Mouse (Mus musculus) MEL (cell line): Measurements from ENCODE around the gene Tceal8. TPM values are rescaled to one million over a fixed set of nuclear protein-coding genes. Genes with fewer than 3 reads are reported as not detected.

Experiments used
- DNase-seq: peaks from one replicate; pipeline ENCODE4 v3.0.0; 2011; ENCODE audit warnings: low read depth, low spot score
- H3K27ac ChIP-seq: 2 replicates; pipeline ENCODE4 v1.5.1; 2012; ENCODE audit warnings: low read depth, mild to moderate bottlenecking, control low read depth, low read length, moderate library complexity; ENCODE audit not compliant: control insufficient read depth
- H3K27me3 ChIP-seq, 2 experiments: fragments of 150-350 bp in 1 of 2; sonication (generic) in 1 of 2; 2 replicates each; pipeline ENCODE4 v1.6.1; 2012; ENCODE audit warnings: low read length in 2 of 2, mild to moderate bottlenecking in 2 of 2, improper control_type of control experiment in 1 of 2, moderate library complexity in 1 of 2; ENCODE audit not compliant: insufficient read depth in 2 of 2, control insufficient read depth in 1 of 2
- H3K36me3 ChIP-seq, 2 experiments: 2 replicates each; pipeline ENCODE4 v1.6.1; 2012 to 2014; ENCODE audit warnings: low read length in 2 of 2, improper control_type of control experiment in 1 of 2, inconsistent platforms in 1 of 2, mild to moderate bottlenecking in 1 of 2; ENCODE audit not compliant: insufficient read depth in 2 of 2, control insufficient read depth in 1 of 2
- H3K4me1 ChIP-seq, 2 experiments: fragments of 150-350 bp in 1 of 2; sonication (generic) in 1 of 2; 2 replicates each; pipeline ENCODE4 v1.6.1; 2012; ENCODE audit warnings: low read length in 2 of 2, improper control_type of control experiment in 1 of 2, mild to moderate bottlenecking in 1 of 2; ENCODE audit not compliant: insufficient read depth in 2 of 2, control insufficient read depth in 1 of 2
- H3K4me3 ChIP-seq, 2 experiments: fragments of 150-350 bp in 1 of 2; sonication (generic) in 1 of 2; 2 replicates each; pipeline ENCODE4 v1.5.1; 2012; ENCODE audit warnings: low read depth in 2 of 2, low read length in 2 of 2, mild to moderate bottlenecking in 2 of 2, moderate library complexity in 2 of 2, control low read depth in 1 of 2, improper control_type of control experiment in 1 of 2; ENCODE audit not compliant: control insufficient read depth in 1 of 2, insufficient read depth in 1 of 2
- H3K79me2 ChIP-seq: 2 replicates; pipeline ENCODE4 v1.6.1; 2012; ENCODE audit warnings: mild to moderate bottlenecking, low read length, moderate library complexity; ENCODE audit not compliant: control insufficient read depth, poor library complexity, insufficient read depth
- H3K9ac ChIP-seq: 2 replicates; pipeline ENCODE4 v1.6.1; 2012; ENCODE audit warnings: low read depth, mild to moderate bottlenecking, control low read depth, low read length, moderate library complexity; ENCODE audit not compliant: control insufficient read depth, poor library complexity, severe bottlenecking
- H3K9me3 ChIP-seq: fragments of 150-350 bp; sonication (generic); replicated peaks from 2 replicates; pipeline ENCODE4 v1.6.1; 2012; ENCODE audit warnings: mild to moderate bottlenecking, low read length, improper control_type of control experiment, moderate library complexity; ENCODE audit not compliant: insufficient read depth
- CHD1 ChIP-seq: IDR thresholded peaks from 2 replicates; pipeline ENCODE4 v1.6.1; 2012; ENCODE audit warnings: low read depth, mild to moderate bottlenecking, inconsistent platforms, low read length, improper control_type of control experiment
- ELF1 ChIP-seq: IDR thresholded peaks from 2 replicates; pipeline ENCODE4 v1.6.1; 2014; ENCODE audit warnings: low read depth, mild to moderate bottlenecking, inconsistent platforms, low read length, improper control_type of control experiment, moderate library complexity
- EP300 ChIP-seq, 2 experiments: IDR thresholded peaks; 2 replicates each; pipeline ENCODE4 v1.6.1; 2011; ENCODE audit warnings: improper control_type of control experiment in 2 of 2, low read length in 2 of 2, low read depth in 1 of 2, mild to moderate bottlenecking in 1 of 2
- ETS1 ChIP-seq: IDR thresholded peaks from 2 replicates; pipeline ENCODE4 v1.6.1; 2012; ENCODE audit warnings: low read depth, mild to moderate bottlenecking, inconsistent platforms, low read length, improper control_type of control experiment, moderate library complexity
- MAFK ChIP-seq: IDR thresholded peaks from 2 replicates; pipeline ENCODE4 v1.6.1; 2011; ENCODE audit warnings: low read depth, mild to moderate bottlenecking, low read length, improper control_type of control experiment, borderline replicate concordance
- MAX ChIP-seq: IDR thresholded peaks from 2 replicates; pipeline ENCODE4 v1.6.1; 2011; ENCODE audit warnings: low read length, improper control_type of control experiment
- MEF2A ChIP-seq: IDR thresholded peaks from 2 replicates; pipeline ENCODE4 v1.6.1; 2014; ENCODE audit warnings: low read depth, mild to moderate bottlenecking, inconsistent platforms, low read length, improper control_type of control experiment; ENCODE audit not compliant: poor library complexity, insufficient replicate concordance, severe bottlenecking; ENCODE audit errors: extremely low read depth
- MYC ChIP-seq: IDR thresholded peaks from 2 replicates; pipeline ENCODE4 v1.6.1; 2011; ENCODE audit warnings: low read depth, mild to moderate bottlenecking, low read length, improper control_type of control experiment, moderate library complexity
- NRF1 ChIP-seq: IDR thresholded peaks from 2 replicates; pipeline ENCODE4 v1.6.1; 2014; ENCODE audit warnings: low read depth, mild to moderate bottlenecking, inconsistent platforms, low read length, improper control_type of control experiment, moderate library complexity; ENCODE audit not compliant: poor library complexity, insufficient read depth, severe bottlenecking
- POLR2AphosphoS5 ChIP-seq: IDR thresholded peaks from 2 replicates; pipeline ENCODE4 v1.6.1; 2012; ENCODE audit warnings: low read depth, borderline replicate concordance, mild to moderate bottlenecking, inconsistent platforms, low read length, moderate library complexity, mixed read lengths
- SIN3A ChIP-seq: IDR thresholded peaks from 2 replicates; pipeline ENCODE4 v1.6.1; 2012; ENCODE audit warnings: low read length, improper control_type of control experiment, inconsistent platforms
- TAL1 ChIP-seq: IDR thresholded peaks from 2 replicates; pipeline ENCODE4 v1.6.1; 2012; ENCODE audit warnings: mild to moderate bottlenecking, inconsistent platforms, low read length, moderate library complexity, mixed read lengths
- TBP ChIP-seq: IDR thresholded peaks from 2 replicates; pipeline ENCODE4 v1.8.0; 2011; ENCODE audit warnings: low read depth, low read length, improper control_type of control experiment
- TCF12 ChIP-seq: IDR thresholded peaks from 2 replicates; pipeline ENCODE4 v1.6.1; 2014; ENCODE audit warnings: low read depth, mild to moderate bottlenecking, inconsistent platforms, low read length, improper control_type of control experiment, moderate library complexity
- USF1 ChIP-seq: IDR thresholded peaks from 2 replicates; pipeline ENCODE4 v1.6.1; 2014; ENCODE audit warnings: low read depth, mild to moderate bottlenecking, inconsistent platforms, low read length, improper control_type of control experiment, moderate library complexity
- USF2 ChIP-seq, 2 experiments: IDR thresholded peaks; 2 replicates each; pipeline ENCODE4 v1.6.1; 2011 to 2012; ENCODE audit warnings: improper control_type of control experiment in 2 of 2, low read length in 2 of 2, borderline replicate concordance in 1 of 2, inconsistent platforms in 1 of 2, low read depth in 1 of 2, mild to moderate bottlenecking in 1 of 2; ENCODE audit not compliant: insufficient read depth in 1 of 2
- ZC3H11A ChIP-seq: IDR thresholded peaks from 2 replicates; pipeline ENCODE4 v1.6.1; 2012; ENCODE audit warnings: low read depth, mild to moderate bottlenecking, inconsistent platforms, low read length, improper control_type of control experiment
- ZKSCAN1 ChIP-seq: IDR thresholded peaks from 2 replicates; pipeline ENCODE4 v1.6.1; 2012; ENCODE audit warnings: low read depth, mild to moderate bottlenecking, inconsistent platforms, low read length, improper control_type of control experiment, moderate library complexity
- polyA plus RNA-seq, 2 experiments: library from polyadenylated mRNA; stranded (reverse) in 1 of 2; unstranded in 1 of 2; fragments of >175 nt in 1 of 2; fragments of >200 nt in 1 of 2; gene quantifications; 2 replicates each; pipeline versions ENCODE4 v1.2.1 to v1.2.4; 2012; ENCODE audit warnings: low replicate concordance in 2 of 2, low read depth in 1 of 2; ENCODE audit not compliant: insufficient read length in 2 of 2, insufficient read depth in 1 of 2, missing spikeins in 1 of 2
- total RNA-seq: library from RNA; depleted of rRNA; stranded (reverse); fragments of 300-350 nt; gene quantifications from 2 replicates; pipeline ENCODE4 v1.2.3, GENCODE M21; 2012

Tceal8 gene
- total and polyA plus RNA-seq, 3 experiments, result 26.9 to 759 (median 41.1) TPM

GRCm38 (mm10) chrX:136171189-136172117 lies 689 bp downstream of the Tceal8 start:
- Histone ChIP-seq H3K27me3 (no peaks in the 10 kb centered on the region), H3K36me3 (peaks cover 0 to 5% of the 10 kb centered on the region in 2 experiments; a peak in 2 of 4 replicates), H3K4me3 (peak overlapping the region; percentile 75 to 86), H3K4me1 (peaks cover 0 to 4% of the 10 kb centered on the region in 2 experiments; a peak in 1 of 4 replicates), H3K9ac (peak overlapping the region; percentile 82)
- TF ChIP-seq MYC (no peak), MAX (no peak), POLR2AphosphoS5 (no peak), ZC3H11A (no peak), MAFK (no peak), ZKSCAN1 (no peak), MEF2A (no peak), EP300 (IDR thresholded peaks at IDR 0.05; ENCODE audit: low read depth in 1 of 2, low read length in 2 of 2) (no peak), TCF12 (no peak), ETS1 (no peak), TBP (no peak), CHD1 (no peak), USF2 (IDR thresholded peaks at IDR 0.05; ENCODE audit: borderline replicate concordance in 1 of 2, insufficient read depth in 1 of 2, low read depth in 1 of 2, low read length in 2 of 2) (no peak), ELF1 (no peak), SIN3A (no peak), TAL1 (no peak), NRF1 (no peak)
- TF ChIP-seq, all 39 proteins: peak for 0
- no peaks in the 10 kb centered on the region for H3K9me3 ChIP-seq
- peak; percentile 25 for DNase-seq
- H3K79me2 ChIP-seq, result no peaks in the 10 kb centered on the region; the same call in 1 of the 2 replicates
- H3K27ac ChIP-seq, result peak overlapping the region; percentile 62

GRCm38 (mm10) chrX:136170625-136171024 lies 1.5 kb downstream of the Tceal8 start:
- Histone ChIP-seq H3K9ac (no peak overlapping the region), H3K9me3 (no peaks in the 10 kb centered on the region), H3K27ac (no peak overlapping the region), H3K79me2 (no peaks in the 10 kb centered on the region; the same call in 1 of the 2 replicates), H3K4me1 (peaks cover 0 to 4% of the 10 kb centered on the region in 2 experiments; a peak in 1 of 4 replicates), H3K4me3 (no peak overlapping the region)
- DNase-seq, result no peak
- 0 out of 2 replicates have a peak, but pooled peaks have one; percentile 5 for TF ChIP-seq USF1
- TF ChIP-seq SIN3A, result no peak
- TF ChIP-seq, all 39 proteins: peak for 1
- peaks cover 0 to 5% of the 10 kb centered on the region in 2 experiments; a peak in 2 of 4 replicates for H3K36me3 ChIP-seq
- H3K27me3 ChIP-seq, result no peaks in the 10 kb centered on the region
